Mouse (Mus musculus) spleen, postnatal 36 days (tissue): Measurements from ENCODE around the gene Msantd1.
A peak's percentile ranks its signal among the peaks of the same experiment; 100 is the strongest.
"Not testable (repeated sequence)": the region's sequence is repeated elsewhere in the genome, so short reads cannot be mapped to it uniquely, and the experiment has no call there.

ENCODE experiments used
- DNase-seq, 2 experiments: peaks; one replicate each; pipeline ENCODE4 v3.0.0; 2022; ENCODE audit warnings: low spot score in 2 of 2, mixed read lengths in 1 of 2

The Msantd1 gene

GRCm38 (mm10) chr5:34907910-34908725 lies at the start of gene Msantd1:
TSS of gene Msantd1 (plus strand) at chr5:34908012.
- no peak for DNase-seq

GRCm38 (mm10) chr5:34865367-34865766 lies 42.4 kb upstream of the Msantd1 start:
- DNase-seq: no peak

GRCm38 (mm10) chr5:34880307-34880706 lies 27.5 kb upstream of the Msantd1 start:
- not testable (repeated sequence) for DNase-seq

- peak; percentile 6 to 19 for DNase-seq
Measured at GRCm38 (mm10) chr5:34881023-34881422, 26.8 kb upstream of the Msantd1 start.

- no peak for DNase-seq
Measured at GRCm38 (mm10) chr5:34885250-34885649, 22.6 kb upstream of the Msantd1 start.

GRCm38 (mm10) chr5:34889252-34889651 lies 18.6 kb upstream of the Msantd1 start:
- no peak for DNase-seq

GRCm38 (mm10) chr5:34896697-34897453 lies 10.9 kb upstream of the Msantd1 start:
- DNase-seq: peak; percentile 45 to 64

GRCm38 (mm10) chr5:34899787-34900469 lies 7.9 kb upstream of the Msantd1 start:
- DNase-seq: no peak

- DNase-seq: no peak
Measured at GRCm38 (mm10) chr5:34902371-34902770, 5.4 kb upstream of the Msantd1 start.

- DNase-seq: no peak
Measured at GRCm38 (mm10) chr5:34902811-34903385, 4.9 kb upstream of the Msantd1 start.

- DNase-seq: no peak
Measured at GRCm38 (mm10) chr5:34904412-34904811, 3.4 kb upstream of the Msantd1 start.

- DNase-seq: no peak
Measured at GRCm38 (mm10) chr5:34907230-34907629, 582 bp upstream of the Msantd1 start.

- DNase-seq: no peak
Measured at GRCm38 (mm10) chr5:34908726-34909633, 1.2 kb downstream of the Msantd1 start.

- peak in 1 of 2 experiments; percentile 32 for DNase-seq
Measured at GRCm38 (mm10) chr5:34909634-34910503, 2.1 kb downstream of the Msantd1 start.

GRCm38 (mm10) chr5:34910504-34910815 lies 2.6 kb downstream of the Msantd1 start:
- DNase-seq: no peak

GRCm38 (mm10) chr5:34915801-34916200 lies 8.0 kb downstream of the Msantd1 start:
- peak; percentile 51 to 66 for DNase-seq

GRCm38 (mm10) chr5:34917234-34917655 lies 9.4 kb downstream of the Msantd1 start:
- no peak for DNase-seq

- no peak for DNase-seq
Measured at GRCm38 (mm10) chr5:34918785-34919184, 11.0 kb downstream of the Msantd1 start.

GRCm38 (mm10) chr5:34922531-34922930 lies 14.7 kb downstream of the Msantd1 start:
- DNase-seq: no peak

GRCm38 (mm10) chr5:34923920-34924319 lies 16.1 kb downstream of the Msantd1 start:
- DNase-seq: peak; percentile 45 to 66
